Mouse (Mus musculus): ENCODE results near the gene Polr2c. TPM values are rescaled to one million over a fixed set of nuclear protein-coding genes. Genes with fewer than 3 reads are reported as not detected.
A peak's percentile ranks its signal among the peaks of the same experiment; 100 is the strongest.

Polr2c gene
- total and polyA plus RNA-seq, 2 experiments from 2014 or later: 112 to 121 TPM

DNA sequence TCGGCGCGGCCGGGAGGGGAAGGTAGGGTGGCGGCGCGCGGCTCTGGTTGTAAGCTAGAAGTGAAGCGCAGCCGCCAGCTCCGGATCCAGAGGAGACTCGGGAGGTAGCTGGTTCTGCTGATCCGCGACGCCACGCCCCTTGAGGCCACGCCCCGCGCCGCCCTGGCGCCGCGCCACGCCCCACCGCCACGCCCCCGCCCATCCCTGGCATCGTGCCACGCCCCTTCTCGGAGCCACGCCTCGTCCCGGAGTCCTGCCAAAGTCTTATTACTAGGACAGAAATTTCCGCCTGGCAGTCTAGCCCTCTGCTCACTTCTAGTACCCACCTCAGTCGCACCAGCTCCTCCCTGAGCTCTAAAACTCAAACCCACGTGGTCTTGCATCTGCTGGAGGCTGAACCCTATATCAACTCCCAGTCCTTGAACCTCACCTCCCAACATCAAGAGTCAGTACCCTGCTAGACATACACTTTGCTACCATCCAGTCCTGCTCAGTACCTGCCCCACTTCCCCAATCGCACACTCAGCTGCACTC is 19.0 kb downstream of the Polr2c start, which contains the start of gene Dok4:
Gene Dok4, minus strand, starts transcription at position 134 of the 534 bp plus-strand sequence.
- peak within 1 kb of the TSS; percentile 65 for H3K9ac ChIP-seq (replicated peaks; ENCODE audit: low read depth, low read length)
- peak within 1 kb of the TSS; percentile 70 for H3K27ac ChIP-seq (ENCODE audit: low read depth)
- H3K4me1 ChIP-seq (ENCODE audit: control insufficient read depth, insufficient read depth): peaks cover 14% of the 10 kb centered on the region; the same call in 1 of the 2 replicates
- TF ChIP-seq CTCF (IDR thresholded peaks at IDR 0.05; ENCODE audit: low read depth) (no peak), EP300 (IDR thresholded peaks at IDR 0.05; ENCODE audit: low read depth) (no peak)
- H3K4me3 ChIP-seq (ENCODE audit: low read depth, low read length): peak within 1 kb of the TSS; percentile 78
- WGBS: under 1% methylated on average over 35 of the region's 37 CpGs
- no peaks in the 10 kb centered on the region for H3K9me3 ChIP-seq (replicated peaks; ENCODE audit: control insufficient read depth, low read length)
- peak; percentile 82 for ATAC-seq (ENCODE audit: insufficient read depth, low read depth)
- peak within 1 kb of the TSS; percentile 93 for H3K4me2 ChIP-seq (ENCODE audit: low read depth, low read length)
- H3K36me3 ChIP-seq (replicated peaks; ENCODE audit: control insufficient read depth, insufficient read depth, low read length): no peaks in the 10 kb centered on the region
- no peaks in the 10 kb centered on the region for H3K27me3 ChIP-seq (ENCODE audit: control insufficient read depth, insufficient read depth, low read length)
- peak; percentile 87 for DNase-seq (ENCODE audit: low spot score)

DNA sequence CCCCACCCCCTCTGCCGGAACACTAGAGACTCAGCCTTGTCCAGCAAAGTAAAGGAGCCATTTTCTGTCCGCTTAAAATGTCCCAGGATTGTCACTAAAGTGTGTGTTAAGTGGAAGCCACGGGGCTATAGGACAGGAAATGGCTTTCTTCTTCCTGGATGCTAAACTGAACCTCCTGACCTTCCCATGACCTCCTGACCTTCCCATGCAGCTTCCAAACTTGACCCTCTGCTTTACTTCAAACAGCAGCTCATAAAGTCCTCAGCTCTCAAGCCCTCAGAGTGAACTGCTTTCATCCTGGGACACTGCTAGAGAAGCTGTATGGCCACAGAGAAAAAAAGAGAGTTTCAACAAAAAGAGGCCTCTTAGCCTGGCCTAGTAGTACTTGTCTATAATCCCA is 19.6 kb downstream of the Polr2c start:
- DNase-seq (ENCODE audit: low spot score) (no peak), ATAC-seq (ENCODE audit: insufficient read depth, low read depth) (no peak)
- Histone ChIP-seq H3K9ac (replicated peaks; ENCODE audit: low read depth, low read length) (no peak overlapping the region), H3K4me2 (ENCODE audit: low read depth, low read length) (peak overlapping the region; percentile 93; the same call in 1 of the 2 replicates), H3K27me3 (ENCODE audit: control insufficient read depth, insufficient read depth, low read length) (no peaks in the 10 kb centered on the region), H3K27ac (ENCODE audit: low read depth) (peak overlapping the region; percentile 70), H3K4me1 (ENCODE audit: control insufficient read depth, insufficient read depth) (peaks cover 14% of the 10 kb centered on the region; the same call in 1 of the 2 replicates), H3K4me3 (ENCODE audit: low read depth, low read length) (no peak overlapping the region), H3K36me3 (replicated peaks; ENCODE audit: control insufficient read depth, insufficient read depth, low read length) (no peaks in the 10 kb centered on the region), H3K9me3 (replicated peaks; ENCODE audit: control insufficient read depth, low read length) (no peaks in the 10 kb centered on the region)
- TF ChIP-seq CTCF (IDR thresholded peaks at IDR 0.05; ENCODE audit: low read depth) (no peak), EP300 (IDR thresholded peaks at IDR 0.05; ENCODE audit: low read depth) (no peak)
- 50% methylated on average over 3 of the region's 3 CpGs for WGBS

DNA sequence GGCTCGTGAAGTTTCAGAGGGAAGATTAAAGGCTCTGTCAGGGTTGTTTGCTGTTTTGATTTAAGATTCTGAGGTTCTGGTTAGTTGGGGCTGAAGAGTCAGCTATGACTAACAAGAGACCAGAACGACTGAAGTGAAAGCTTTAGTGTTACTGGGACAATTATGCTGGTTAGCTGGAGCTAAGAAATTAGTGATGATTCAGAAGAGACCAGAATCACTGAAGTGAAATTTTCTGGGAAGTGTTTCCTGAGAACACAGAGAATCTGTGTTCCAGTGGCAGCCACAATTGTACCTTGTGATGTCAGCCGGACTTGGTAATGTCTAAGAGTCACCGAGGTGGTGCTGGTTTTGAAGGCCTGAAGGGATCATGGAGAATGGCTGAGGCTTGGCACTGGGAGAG is 23.5 kb downstream of the Polr2c start:
- Histone ChIP-seq H3K27me3 (ENCODE audit: control insufficient read depth, insufficient read depth, low read length) (no peaks in the 10 kb centered on the region), H3K9ac (replicated peaks; ENCODE audit: low read depth, low read length) (no peak overlapping the region), H3K36me3 (replicated peaks; ENCODE audit: control insufficient read depth, insufficient read depth, low read length) (no peaks in the 10 kb centered on the region), H3K9me3 (replicated peaks; ENCODE audit: control insufficient read depth, low read length) (no peaks in the 10 kb centered on the region), H3K4me3 (ENCODE audit: low read depth, low read length) (no peak overlapping the region), H3K4me1 (ENCODE audit: control insufficient read depth, insufficient read depth) (peaks cover 6% of the 10 kb centered on the region; the same call in 1 of the 2 replicates), H3K4me2 (ENCODE audit: low read depth, low read length) (no peak overlapping the region), H3K27ac (ENCODE audit: low read depth) (no peak overlapping the region)
- TF ChIP-seq EP300 (IDR thresholded peaks at IDR 0.05; ENCODE audit: low read depth): no peak
- TF ChIP-seq CTCF (IDR thresholded peaks at IDR 0.05; ENCODE audit: low read depth): no peak
- ATAC-seq (ENCODE audit: insufficient read depth, low read depth) (no peak), DNase-seq (ENCODE audit: low spot score) (no peak)
- WGBS: 56% methylated on average over 4 of the region's 4 CpGs

DNA sequence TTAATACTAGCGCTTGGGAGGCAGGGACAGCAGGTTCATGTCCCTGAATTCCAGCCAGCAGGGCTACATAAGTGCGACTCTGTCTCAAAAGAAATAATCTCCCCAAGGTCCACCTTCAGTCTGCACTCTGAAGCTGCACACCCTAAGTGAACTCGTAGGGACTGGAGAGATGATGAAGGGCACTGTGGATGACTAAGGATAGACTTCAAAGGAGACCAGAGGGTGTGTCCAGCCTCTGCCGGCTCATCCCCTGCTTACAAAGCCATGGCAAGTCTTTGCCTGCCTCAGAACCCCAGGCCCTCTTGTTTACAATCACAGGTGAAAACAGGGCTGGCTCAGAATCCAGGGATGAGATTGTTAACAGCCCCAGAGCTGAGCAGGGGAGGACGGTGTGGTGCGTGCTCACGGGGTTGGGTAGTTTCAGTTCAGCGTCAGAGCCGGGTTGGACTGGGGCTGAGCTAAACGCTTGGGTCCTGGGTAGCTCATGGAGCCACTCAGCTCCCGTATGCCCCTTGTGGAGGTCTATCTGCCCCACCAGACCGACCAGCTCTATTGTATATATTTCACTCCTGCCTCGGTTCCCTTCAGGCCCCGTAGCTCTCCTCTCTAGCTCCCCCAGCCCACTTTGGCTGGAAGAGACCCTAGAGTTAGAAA is 31.3 kb downstream of the Polr2c start:
- no peak for ATAC-seq (ENCODE audit: insufficient read depth, low read depth)
- Histone ChIP-seq H3K9me3 (replicated peaks; ENCODE audit: control insufficient read depth, low read length) (no peaks in the 10 kb centered on the region), H3K9ac (replicated peaks; ENCODE audit: low read depth, low read length) (no peak overlapping the region), H3K36me3 (replicated peaks; ENCODE audit: control insufficient read depth, insufficient read depth, low read length) (no peaks in the 10 kb centered on the region), H3K4me1 (ENCODE audit: control insufficient read depth, insufficient read depth) (no peaks in the 10 kb centered on the region), H3K4me2 (ENCODE audit: low read depth, low read length) (peak overlapping the region; percentile 5), H3K4me3 (ENCODE audit: low read depth, low read length) (no peak overlapping the region), H3K27ac (ENCODE audit: low read depth) (no peak overlapping the region), H3K27me3 (ENCODE audit: control insufficient read depth, insufficient read depth, low read length) (no peaks in the 10 kb centered on the region)
- DNase-seq (ENCODE audit: low spot score): no peak
- WGBS: 27% methylated on average over 14 of the region's 14 CpGs
- TF ChIP-seq CTCF (IDR thresholded peaks at IDR 0.05; ENCODE audit: low read depth) (no peak), EP300 (IDR thresholded peaks at IDR 0.05; ENCODE audit: low read depth) (no peak)

DNA sequence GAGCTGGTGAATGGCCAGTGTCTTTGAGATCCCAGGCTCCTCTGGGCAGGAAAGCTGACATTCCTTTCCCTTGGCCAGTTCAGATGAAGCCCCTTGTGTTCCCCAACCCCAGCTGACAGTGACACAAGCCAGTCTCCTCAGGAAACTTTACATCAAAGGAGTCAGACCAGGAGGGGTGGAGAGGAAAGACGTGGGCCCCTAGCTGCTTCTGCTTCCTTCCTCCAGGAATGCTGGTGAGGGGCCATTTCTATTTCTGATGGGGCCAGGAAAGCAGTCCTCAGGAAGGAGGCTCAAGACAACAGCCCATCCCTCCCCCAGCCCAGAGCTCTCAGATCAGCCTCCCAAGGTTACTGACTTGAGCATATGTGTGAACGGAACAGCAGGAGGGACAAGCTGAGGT is 35.7 kb downstream of the Polr2c start:
- H3K4me2 ChIP-seq (ENCODE audit: low read depth, low read length): no peak overlapping the region
- WGBS: 23% methylated on average over 2 of the region's 2 CpGs
- peak overlapping the region; percentile 15; the same call in 1 of the 2 replicates for H3K27ac ChIP-seq (ENCODE audit: low read depth)
- ATAC-seq (ENCODE audit: insufficient read depth, low read depth) (no peak; the same call in 1 of the 2 replicates), DNase-seq (ENCODE audit: low spot score) (no peak)
- H3K9ac ChIP-seq (replicated peaks; ENCODE audit: low read depth, low read length): no peak overlapping the region
- H3K27me3 ChIP-seq (ENCODE audit: control insufficient read depth, insufficient read depth, low read length): no peaks in the 10 kb centered on the region
- no peaks in the 10 kb centered on the region for H3K36me3 ChIP-seq (replicated peaks; ENCODE audit: control insufficient read depth, insufficient read depth, low read length)
- 0 out of 2 replicates have a peak, but pooled peaks have one; percentile 22 for TF ChIP-seq EP300 (IDR thresholded peaks at IDR 0.05; ENCODE audit: low read depth)
- TF ChIP-seq CTCF (IDR thresholded peaks at IDR 0.05; ENCODE audit: low read depth): no peak
- H3K4me3 ChIP-seq (ENCODE audit: low read depth, low read length): no peak overlapping the region
- H3K9me3 ChIP-seq (replicated peaks; ENCODE audit: control insufficient read depth, low read length): no peaks in the 10 kb centered on the region
- H3K4me1 ChIP-seq (ENCODE audit: control insufficient read depth, insufficient read depth): no peaks in the 10 kb centered on the region
